Mouse (Mus musculus) cerebellum, adult 18-20 months (tissue): ENCODE measurements at regions not wholly inside any gene's neighbourhood (a gene's known extent, or its start where the extent isn't known, plus 50 kb on each side); places are given as distances from the start of the nearest gene placed in this dataset.

Source experiments
- DNase-seq, 2 experiments: peaks; one replicate each; pipeline ENCODE4 v3.0.0; 2021

- DNase-seq = no peak
Measured at GRCm38 (mm10) chr6:102977122-102977521, 404.2 kb upstream of the Cntn3 start.

DNA sequence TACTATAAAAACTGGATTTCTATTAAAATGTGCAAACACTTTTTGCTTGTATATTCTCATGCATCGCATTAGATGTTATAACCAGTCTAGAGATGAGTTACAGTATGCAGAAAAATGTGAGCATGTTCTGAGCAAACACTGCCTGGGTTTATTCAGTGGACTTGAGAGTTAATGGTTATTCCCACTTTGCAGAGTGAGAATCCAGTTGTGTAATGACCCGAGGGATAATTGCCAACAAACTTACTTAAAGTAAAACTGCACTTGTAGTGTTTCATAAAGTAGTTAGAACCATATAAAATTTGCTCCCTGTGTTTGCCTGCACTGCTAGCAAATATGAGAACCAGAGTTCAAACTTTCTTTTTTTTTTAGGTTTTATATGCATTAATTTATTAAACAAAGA is 450.4 kb upstream of the Cntn3 start:
- no peak for DNase-seq

GRCm38 (mm10) chr6:103024006-103024405 is 451.1 kb upstream of the Cntn3 start:
- DNase-seq = peak; percentile 2 to 8

DNA sequence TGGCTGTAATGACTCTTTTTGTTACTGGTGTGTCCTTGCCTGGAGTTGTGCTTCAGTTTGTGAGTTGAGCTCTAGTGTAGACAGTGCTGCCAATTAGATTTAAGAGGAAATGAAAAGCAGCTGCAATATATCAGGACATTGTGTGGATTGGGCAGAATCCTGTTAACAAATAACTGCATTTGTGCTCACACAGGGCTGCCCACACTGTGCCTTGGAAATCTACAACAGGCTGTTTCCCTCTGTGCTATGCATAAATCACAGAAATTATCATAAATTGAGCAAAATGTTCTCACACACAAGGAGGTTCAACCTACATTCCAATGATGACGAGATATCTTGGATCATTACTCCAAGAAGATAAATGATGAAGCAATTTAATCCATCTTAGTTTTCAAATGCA is 455.2 kb upstream of the Cntn3 start:
- no peak for DNase-seq

- DNase-seq = no peak
Measured at GRCm38 (mm10) chr6:103033418-103033817, 460.5 kb upstream of the Cntn3 start.

DNA sequence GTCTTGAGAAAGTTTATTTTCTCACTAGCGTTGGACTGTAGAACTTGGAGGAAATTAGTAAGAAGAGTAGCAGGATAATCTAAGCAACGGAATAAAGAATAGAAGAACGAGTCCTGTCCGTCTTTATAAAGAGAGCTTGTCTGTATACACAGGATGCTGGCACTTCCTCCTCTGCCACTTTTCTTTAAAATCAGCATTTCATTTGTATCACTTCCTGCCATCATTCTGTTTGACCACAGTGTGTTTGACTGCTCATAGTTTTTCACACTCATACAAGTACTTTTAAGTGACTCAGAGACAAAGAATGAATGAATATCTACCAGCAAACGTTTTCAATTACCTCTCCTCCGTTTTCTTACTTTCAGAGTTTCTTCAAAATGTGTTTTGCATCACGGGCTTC is 461.0 kb upstream of the Cntn3 start:
- no peak for DNase-seq

DNA sequence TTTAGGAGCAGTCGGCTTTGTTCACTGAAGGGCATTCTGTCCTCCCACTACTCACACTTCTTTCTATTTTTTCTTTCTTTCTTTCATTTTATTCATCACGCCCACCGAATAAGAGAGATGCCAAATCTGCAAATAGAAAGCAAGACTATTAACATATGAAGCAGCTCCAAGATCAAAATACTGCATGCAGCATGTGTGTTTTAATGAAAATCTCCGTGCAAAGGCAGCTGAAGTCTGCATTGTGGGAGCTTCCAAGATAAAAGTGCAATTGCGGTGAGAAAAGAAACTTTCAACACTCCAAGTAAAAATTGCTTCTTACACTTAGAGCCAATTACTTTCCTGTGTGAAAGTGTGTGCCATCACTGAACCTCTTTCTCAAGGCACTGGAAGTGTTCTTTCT is 449.8 kb upstream of the Chl1 start:
- DNase-seq = no peak

- DNase-seq = no peak
Measured at GRCm38 (mm10) chr6:103106189-103106588, 404.2 kb upstream of the Chl1 start.

DNA sequence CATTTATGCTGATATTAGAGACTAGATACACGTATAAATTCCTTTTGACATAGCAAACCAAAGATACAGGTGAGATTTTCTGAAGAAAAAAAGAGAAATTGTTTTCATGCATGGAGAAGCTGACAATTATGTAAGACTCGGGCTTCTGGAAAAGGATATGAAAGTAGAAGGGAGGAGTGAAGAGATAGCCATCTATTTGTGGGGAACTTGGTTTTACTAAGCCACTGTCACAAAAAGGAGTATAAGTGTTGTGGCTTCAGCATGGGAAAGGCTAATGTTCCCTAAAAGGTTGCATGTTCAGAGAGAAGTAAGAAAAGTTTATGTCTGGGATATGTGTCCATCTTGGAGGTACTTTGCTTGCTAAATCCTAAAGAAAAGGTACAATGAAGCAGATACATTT is 390.8 kb upstream of the Chl1 start:
- no peak for DNase-seq

DNA sequence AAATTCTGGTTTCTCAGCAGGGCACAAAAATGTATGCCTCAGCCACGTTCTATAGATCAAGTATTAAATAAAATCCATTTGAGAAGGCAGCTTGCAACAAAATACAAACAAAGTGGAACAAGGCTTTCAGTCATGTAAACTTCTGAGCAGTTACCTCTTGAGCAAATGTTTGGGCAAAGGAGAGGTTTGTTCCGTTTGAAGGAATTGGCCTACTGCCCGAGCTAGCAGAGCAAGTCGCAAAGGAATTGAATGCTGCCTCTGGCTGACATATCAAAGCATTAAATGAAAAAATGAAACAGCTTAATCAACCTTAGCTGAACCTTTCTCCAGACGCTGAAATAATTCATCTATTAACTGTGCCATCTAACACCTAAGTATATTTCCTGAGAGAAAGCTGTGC is 369.5 kb upstream of the Chl1 start:
- DNase-seq = no peak

- no peak for DNase-seq
Measured at GRCm38 (mm10) chr6:103177851-103178250, 332.5 kb upstream of the Chl1 start.

DNA sequence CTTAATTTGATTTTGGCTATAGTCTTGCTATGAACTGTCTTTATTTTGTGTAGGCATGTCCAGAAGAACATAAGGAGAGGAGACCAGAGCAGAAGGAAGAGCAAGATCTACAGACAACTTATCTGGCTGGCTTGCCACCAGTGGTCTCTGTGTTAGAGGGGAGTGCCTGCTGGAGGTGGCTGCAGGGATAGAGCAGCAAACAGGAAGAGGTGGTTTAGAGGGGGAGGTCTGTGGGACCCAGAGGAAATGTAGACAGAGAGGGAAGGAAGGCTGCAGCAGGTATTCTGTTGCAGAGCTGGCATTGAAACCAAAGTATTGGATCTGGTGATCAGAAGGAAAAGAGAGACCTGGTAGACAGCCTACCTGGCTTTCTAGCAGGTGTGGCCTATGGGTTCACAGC is 327.0 kb upstream of the Chl1 start:
- DNase-seq = no peak

GRCm38 (mm10) chr6:103196838-103197237 is 313.5 kb upstream of the Chl1 start:
- no peak for DNase-seq

DNA sequence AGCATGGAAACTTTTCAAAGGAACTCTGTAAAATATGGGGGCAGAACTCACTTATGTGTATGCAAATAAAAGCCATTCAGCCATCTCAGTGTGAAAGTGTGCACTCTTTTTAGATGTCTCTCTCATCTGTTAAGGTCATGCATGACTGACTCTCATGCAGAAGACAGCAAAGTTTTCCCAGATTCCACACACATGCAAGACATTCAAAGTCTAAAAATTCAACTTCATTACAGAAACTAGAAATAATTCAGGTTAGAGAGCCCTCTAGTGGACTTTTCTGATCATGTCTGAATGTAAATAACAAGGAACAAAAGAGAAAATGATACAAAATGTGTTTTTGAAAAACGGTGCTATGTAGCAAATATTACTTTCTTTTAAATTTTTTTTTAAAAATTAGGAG is 308.8 kb upstream of the Chl1 start:
- no peak for DNase-seq

DNA sequence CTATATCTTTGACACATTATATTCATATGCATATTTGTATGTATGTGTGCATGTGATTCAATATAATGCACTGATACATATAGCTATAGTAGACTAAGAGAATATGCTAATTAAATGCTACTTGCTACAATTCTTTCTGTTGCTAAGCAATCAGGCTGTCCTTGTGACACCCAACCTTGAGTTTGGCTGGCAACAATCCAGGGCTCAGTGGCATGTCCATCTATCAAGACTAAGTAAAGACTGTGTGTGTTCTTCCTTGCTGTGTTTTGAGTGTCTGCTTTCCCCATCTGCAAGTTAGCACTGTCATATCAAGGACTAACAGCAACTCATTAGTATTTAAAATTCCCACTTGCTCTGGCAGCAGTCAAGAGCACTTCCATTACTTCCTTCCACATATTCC is 301.2 kb upstream of the Chl1 start:
- DNase-seq = no peak

DNA sequence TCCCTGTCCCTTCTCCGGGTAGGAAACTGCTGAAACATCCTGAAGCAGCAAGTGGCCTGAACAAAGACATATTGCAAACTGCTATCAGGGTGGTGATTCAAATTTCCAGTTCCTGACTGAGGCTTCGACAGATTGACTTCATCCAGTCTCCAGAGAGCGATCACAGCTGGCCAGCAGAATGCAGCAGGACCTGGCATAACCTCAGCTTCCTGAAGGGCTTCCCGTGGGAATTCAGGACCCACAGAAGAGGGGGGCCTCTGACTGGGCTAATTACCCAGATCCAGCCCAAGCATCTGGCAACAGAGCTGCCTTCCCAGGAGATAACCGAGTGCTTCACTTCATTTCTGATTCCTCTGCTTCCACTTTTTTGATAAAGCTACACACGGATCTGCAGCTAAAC is 297.2 kb upstream of the Chl1 start:
- DNase-seq = no peak

DNA sequence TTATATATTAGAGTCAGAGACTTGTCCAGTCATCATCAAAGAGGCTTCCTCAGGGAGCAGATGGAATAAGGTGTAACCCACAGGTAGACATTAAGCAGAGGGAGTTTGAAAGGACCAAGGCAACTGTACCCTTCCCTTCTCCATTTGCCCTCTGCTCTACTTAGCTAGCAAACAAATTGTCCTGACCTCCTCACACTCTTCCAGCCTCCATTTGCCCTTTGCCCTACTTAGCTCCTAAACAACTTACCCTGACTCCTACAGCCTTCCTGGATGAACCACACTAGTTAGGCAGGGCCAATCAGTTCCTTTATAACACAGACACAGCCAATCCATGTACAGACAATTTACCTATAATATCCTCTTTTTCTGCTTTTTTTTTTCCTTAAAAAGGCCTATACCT is 273.5 kb upstream of the Chl1 start:
- no peak for DNase-seq

- no peak for DNase-seq
Measured at GRCm38 (mm10) chr6:103268984-103269383, 241.4 kb upstream of the Chl1 start.

DNA sequence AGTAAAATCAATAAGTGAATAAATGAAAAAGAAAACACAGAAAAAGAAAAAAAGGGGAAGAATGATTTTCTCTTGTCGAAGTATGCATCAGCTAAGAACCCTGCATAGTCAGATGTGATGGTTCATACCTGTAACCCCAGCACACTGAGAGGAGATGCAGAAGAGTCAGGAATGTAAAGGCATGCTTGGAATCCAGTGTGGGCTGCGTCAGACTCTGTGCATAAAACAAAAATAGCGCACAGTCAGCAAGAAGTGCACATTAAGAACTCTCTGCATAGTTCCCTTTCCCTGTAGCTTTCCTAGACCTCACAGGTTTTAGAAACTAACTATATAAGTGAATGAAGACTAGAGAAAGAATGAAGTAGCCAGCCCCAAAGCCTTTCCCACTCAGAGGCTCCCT is 238.2 kb upstream of the Chl1 start:
- DNase-seq = no peak

- DNase-seq = no peak
Measured at GRCm38 (mm10) chr6:103275071-103275470, 235.3 kb upstream of the Chl1 start.

DNA sequence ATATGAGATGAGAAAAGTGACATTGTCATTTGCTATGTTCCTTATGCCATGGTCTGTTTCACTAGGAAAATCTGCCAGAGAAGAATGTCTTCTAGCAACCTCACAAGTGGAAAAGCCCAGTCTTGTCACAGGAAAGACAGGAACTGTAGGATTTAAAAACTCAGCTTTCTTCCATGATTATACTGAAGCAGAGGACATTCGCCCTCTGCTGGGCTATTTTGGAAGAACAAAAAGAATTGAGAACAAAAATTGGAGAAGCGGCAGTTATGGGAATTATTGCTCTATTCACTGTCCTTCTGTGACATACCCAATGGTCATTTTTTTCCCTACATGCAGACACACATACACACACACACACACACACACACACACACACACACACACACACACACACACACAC is 234.9 kb upstream of the Chl1 start:
- peak in 1 of 2 experiments; percentile 27 for DNase-seq

DNA sequence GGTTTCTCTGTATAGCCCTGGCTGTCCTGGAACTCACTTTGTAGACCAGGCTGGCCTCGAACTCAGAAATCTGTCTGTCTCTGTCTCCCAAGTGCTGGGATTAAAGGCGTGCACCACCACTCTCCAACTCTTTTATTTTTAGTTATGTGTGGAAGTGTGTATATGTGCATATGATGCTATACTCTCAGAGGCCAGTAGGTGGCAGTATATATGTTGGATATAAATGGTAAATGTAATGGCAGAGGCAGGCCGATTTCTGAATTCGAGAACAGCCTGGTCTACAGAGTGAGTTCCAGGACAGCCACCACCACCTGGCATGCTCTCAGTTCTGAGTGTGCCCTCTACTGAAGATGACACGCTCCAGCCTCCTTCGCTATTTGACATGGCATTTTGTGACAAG is 214.4 kb upstream of the Chl1 start:
- DNase-seq = no peak

DNA sequence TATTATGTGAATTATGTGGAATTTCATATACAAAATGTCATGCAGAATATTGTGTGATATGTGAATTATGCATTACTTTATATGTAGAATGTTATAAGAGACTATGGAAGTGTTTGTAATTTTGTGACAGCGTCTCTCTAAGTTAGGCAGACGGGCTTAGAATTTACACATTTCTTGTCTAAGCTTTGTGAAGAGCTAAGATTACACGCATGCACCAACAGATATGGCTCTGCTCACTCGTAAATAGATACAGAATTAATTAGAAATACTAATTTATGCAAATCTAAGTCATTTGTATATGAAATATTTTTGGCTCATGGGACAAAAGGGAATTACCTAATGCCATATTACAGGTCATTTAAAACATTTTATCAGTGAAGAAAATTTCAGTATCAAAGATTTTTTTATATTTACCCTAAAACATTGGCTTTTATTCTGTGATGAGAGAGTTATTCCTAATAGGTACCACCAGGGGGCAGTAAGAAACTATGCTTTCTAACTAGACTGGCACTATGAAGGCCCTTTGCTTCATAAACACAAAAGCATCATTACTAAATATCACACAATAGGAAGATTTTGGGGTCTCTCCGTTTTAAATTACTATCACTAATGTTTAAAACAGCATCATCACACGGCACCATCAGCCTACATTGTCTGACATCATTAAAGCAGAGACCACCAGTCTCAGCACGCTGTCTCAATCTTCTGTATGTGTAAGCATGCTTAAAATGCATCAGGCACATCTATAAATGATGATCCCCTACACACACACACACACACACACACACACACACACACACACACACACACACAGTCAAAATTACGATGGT is 203.8 kb upstream of the Chl1 start:
- DNase-seq = peak in 1 of 2 experiments; percentile 16

DNA sequence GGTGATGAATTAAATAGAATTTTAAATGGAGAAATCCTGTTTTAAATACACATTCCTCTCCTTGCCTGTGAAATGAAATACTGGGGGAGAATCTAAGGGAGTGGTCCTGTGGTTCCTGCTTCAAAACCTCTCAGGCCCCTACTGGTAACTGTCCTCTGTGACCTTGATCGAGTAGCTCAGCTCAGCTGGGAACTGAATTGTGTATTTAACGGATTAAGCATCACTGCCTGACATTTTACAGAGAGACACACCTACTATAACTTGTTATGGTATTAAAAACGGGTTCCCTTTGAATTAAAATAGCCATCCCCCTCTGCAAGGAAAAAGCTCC is 203.2 kb upstream of the Chl1 start:
- no peak for DNase-seq

GRCm38 (mm10) chr6:103312149-103312548 is 198.2 kb upstream of the Chl1 start:
- no peak for DNase-seq
